Mouse (Mus musculus) T-cell, adult 2 months (primary cell): ENCODE measurements at regions not wholly inside any gene's neighbourhood (a gene's known extent, or its start where the extent isn't known, plus 50 kb on each side); places are given as distances from the start of the nearest gene placed in this dataset.

ENCODE experiments used
- DNase-seq: peaks from one replicate; pipeline ENCODE4 v3.0.0; 2022; ENCODE audit warnings: low spot score

GRCm38 (mm10) chr19:54462480-54462879 is 418.5 kb downstream of the Adra2a start:
- DNase-seq, result no peak

- DNase-seq, result no peak
Measured at GRCm38 (mm10) chr19:54470034-54470433, 426.1 kb downstream of the Adra2a start.

GRCm38 (mm10) chr19:54498066-54498465 is 454.1 kb downstream of the Adra2a start:
- DNase-seq, result no peak

GRCm38 (mm10) chr19:54533858-54534257 is 489.9 kb downstream of the Adra2a start:
- no peak for DNase-seq

GRCm38 (mm10) chr19:54555351-54555750 is 511.4 kb downstream of the Adra2a start:
- DNase-seq, result no peak

GRCm38 (mm10) chr19:54557984-54558383 is 514.0 kb downstream of the Adra2a start:
- no peak for DNase-seq

GRCm38 (mm10) chr19:54583574-54583973 is 539.6 kb downstream of the Adra2a start:
- DNase-seq, result no peak

- no peak for DNase-seq
Measured at GRCm38 (mm10) chr19:54584687-54585237, 540.8 kb downstream of the Adra2a start.

- no peak for DNase-seq
Measured at GRCm38 (mm10) chr19:54585326-54585725, 541.4 kb downstream of the Adra2a start.

GRCm38 (mm10) chr19:54603345-54603744 is 523.7 kb downstream of the Gpam start:
- no peak for DNase-seq

GRCm38 (mm10) chr19:54605346-54605745 is 521.7 kb downstream of the Gpam start:
- DNase-seq, result no peak

- DNase-seq, result no peak
Measured at GRCm38 (mm10) chr19:54616924-54617323, 510.1 kb downstream of the Gpam start.
